Mouse (Mus musculus): ENCODE data around the gene Jph4.

Jph4 gene

GRCm38 (mm10) chr14:55064481-55065370 is 52.0 kb downstream of the Jph4 start:
- DNase-seq (ENCODE audit: low read depth, low spot score), result no peak

- DNase-seq (ENCODE audit: low read depth, low spot score), result no peak
Measured at GRCm38 (mm10) chr14:55063581-55064381, 53.0 kb downstream of the Jph4 start.

GRCm38 (mm10) chr14:55063117-55063516 is 53.6 kb downstream of the Jph4 start:
- DNase-seq (ENCODE audit: low read depth, low spot score), result no peak

- DNase-seq (ENCODE audit: low read depth, low spot score), result no peak
Measured at GRCm38 (mm10) chr14:55062626-55063025, 54.1 kb downstream of the Jph4 start.

- DNase-seq (ENCODE audit: low read depth, low spot score), result no peak
Measured at GRCm38 (mm10) chr14:55061845-55062244, 54.9 kb downstream of the Jph4 start.

GRCm38 (mm10) chr14:55059931-55060330 is 56.8 kb downstream of the Jph4 start:
- DNase-seq (ENCODE audit: low read depth, low spot score), result no peak

GRCm38 (mm10) chr14:55059009-55059408 is 57.7 kb downstream of the Jph4 start:
- no peak for DNase-seq (ENCODE audit: low read depth, low spot score)
